Mouse (Mus musculus) E14TG2a.4 (cell line): ENCODE measurements at regions not wholly inside any gene's neighbourhood (a gene's known extent, or its start where the extent isn't known, plus 50 kb on each side); places are given as distances from the start of the nearest gene placed in this dataset.

Source experiments
- H3K27me3 ChIP-seq: 2 replicates; pipeline ENCODE4 v1.6.1; 2014; ENCODE audit warnings: low read length, control low read depth; ENCODE audit not compliant: insufficient read depth
- H3K36me3 ChIP-seq: 2 replicates; pipeline ENCODE4 v1.6.1; 2014; ENCODE audit warnings: low read length, control low read depth; ENCODE audit not compliant: insufficient read depth
- H3K4me1 ChIP-seq: replicated peaks from 2 replicates; pipeline ENCODE4 v1.6.1; 2014; ENCODE audit warnings: low read depth, low read length, control low read depth
- H3K4me3 ChIP-seq: replicated peaks from 2 replicates; pipeline ENCODE4 v1.5.1; 2014; ENCODE audit warnings: mild to moderate bottlenecking, low read length
- H3K9me3 ChIP-seq: 2 replicates; pipeline ENCODE4 v1.6.1; 2014; ENCODE audit warnings: low read length, control low read depth
- CTCF ChIP-seq: conservative IDR thresholded peaks from 2 replicates; pipeline ENCODE4 v1.5.1; 2014; ENCODE audit warnings: low read length
- NANOG ChIP-seq: IDR thresholded peaks from 2 replicates; pipeline ENCODE4 v1.6.1; 2014; ENCODE audit warnings: borderline replicate concordance, low read length, mixed read lengths
- POU5F1 ChIP-seq: IDR thresholded peaks from 2 replicates; pipeline ENCODE4 v1.6.1; 2014; ENCODE audit warnings: low read length, borderline replicate concordance

- H3K36me3 ChIP-seq = no peaks in the 10 kb centered on the region
- H3K4me3 ChIP-seq = no peak overlapping the region
- TF ChIP-seq NANOG = no peak
- TF ChIP-seq CTCF = no peak
- TF ChIP-seq POU5F1 = no peak
- H3K4me1 ChIP-seq = no peaks in the 10 kb centered on the region
- no peaks in the 10 kb centered on the region for H3K27me3 ChIP-seq
- H3K9me3 ChIP-seq = no peaks in the 10 kb centered on the region
Observed at GRCm38 (mm10) chr2:159519066-159519465, 724.5 kb downstream of the Dhx35 start.

GRCm38 (mm10) chr2:159523739-159524138 lies 729.1 kb downstream of the Dhx35 start:
- Histone ChIP-seq H3K27me3 (no peaks in the 10 kb centered on the region), H3K9me3 (no peaks in the 10 kb centered on the region), H3K36me3 (no peaks in the 10 kb centered on the region), H3K4me1 (no peaks in the 10 kb centered on the region), H3K4me3 (no peak overlapping the region)
- no peak for TF ChIP-seq POU5F1
- TF ChIP-seq CTCF = no peak
- TF ChIP-seq NANOG = no peak

GRCm38 (mm10) chr2:159534951-159535350 lies 740.3 kb downstream of the Dhx35 start:
- Histone ChIP-seq H3K36me3 (no peaks in the 10 kb centered on the region), H3K9me3 (no peaks in the 10 kb centered on the region), H3K4me1 (no peaks in the 10 kb centered on the region), H3K27me3 (no peaks in the 10 kb centered on the region), H3K4me3 (no peak overlapping the region)
- TF ChIP-seq NANOG = no peak

- H3K9me3 ChIP-seq = no peaks in the 10 kb centered on the region
- no peaks in the 10 kb centered on the region for H3K27me3 ChIP-seq
- H3K36me3 ChIP-seq = no peaks in the 10 kb centered on the region
- TF ChIP-seq CTCF (no peak), NANOG (no peak), POU5F1 (no peak)
- H3K4me3 ChIP-seq = no peak overlapping the region
- no peaks in the 10 kb centered on the region for H3K4me1 ChIP-seq
Observed at GRCm38 (mm10) chr2:159539261-159539660, 744.7 kb downstream of the Dhx35 start.

GRCm38 (mm10) chr2:159557567-159557966 lies 763.0 kb downstream of the Dhx35 start:
- Histone ChIP-seq H3K4me1 (no peaks in the 10 kb centered on the region), H3K27me3 (no peaks in the 10 kb centered on the region), H3K9me3 (no peaks in the 10 kb centered on the region), H3K36me3 (no peaks in the 10 kb centered on the region), H3K4me3 (no peak overlapping the region)
- TF ChIP-seq POU5F1 (no peak), NANOG (no peak), CTCF (no peak)

- no peaks in the 10 kb centered on the region for H3K36me3 ChIP-seq
- no peaks in the 10 kb centered on the region for H3K9me3 ChIP-seq
- no peaks in the 10 kb centered on the region for H3K4me1 ChIP-seq
- H3K4me3 ChIP-seq = no peak overlapping the region
- TF ChIP-seq POU5F1 (no peak), CTCF (no peak), NANOG (no peak)
- H3K27me3 ChIP-seq = no peaks in the 10 kb centered on the region
Observed at GRCm38 (mm10) chr2:159565255-159565654, 768.7 kb downstream of the Gm826 start.

- no peak for TF ChIP-seq CTCF
- TF ChIP-seq NANOG = no peak
- TF ChIP-seq POU5F1 = no peak
- Histone ChIP-seq H3K4me1 (no peaks in the 10 kb centered on the region), H3K4me3 (no peak overlapping the region), H3K36me3 (no peaks in the 10 kb centered on the region), H3K27me3 (no peaks in the 10 kb centered on the region), H3K9me3 (no peaks in the 10 kb centered on the region)
Observed at GRCm38 (mm10) chr2:159565921-159566320, 768.0 kb downstream of the Gm826 start.

- Histone ChIP-seq H3K27me3 (no peaks in the 10 kb centered on the region), H3K4me1 (no peaks in the 10 kb centered on the region), H3K9me3 (no peaks in the 10 kb centered on the region), H3K36me3 (no peaks in the 10 kb centered on the region), H3K4me3 (no peak overlapping the region)
- no peak for TF ChIP-seq NANOG
- TF ChIP-seq CTCF = no peak
- TF ChIP-seq POU5F1 = no peak
Observed at GRCm38 (mm10) chr2:159566461-159566860, 767.5 kb downstream of the Gm826 start.

- Histone ChIP-seq H3K36me3 (no peaks in the 10 kb centered on the region), H3K4me1 (no peaks in the 10 kb centered on the region), H3K4me3 (no peak overlapping the region), H3K27me3 (no peaks in the 10 kb centered on the region), H3K9me3 (no peaks in the 10 kb centered on the region)
- no peak for TF ChIP-seq NANOG
- TF ChIP-seq POU5F1 = no peak
- no peak for TF ChIP-seq CTCF
Observed at GRCm38 (mm10) chr2:159568391-159568790, 765.6 kb downstream of the Gm826 start.

- no peaks in the 10 kb centered on the region for H3K27me3 ChIP-seq
- H3K4me3 ChIP-seq = no peak overlapping the region
- no peaks in the 10 kb centered on the region for H3K4me1 ChIP-seq
- TF ChIP-seq CTCF (no peak), NANOG (no peak), POU5F1 (no peak)
- no peaks in the 10 kb centered on the region for H3K36me3 ChIP-seq
- no peaks in the 10 kb centered on the region for H3K9me3 ChIP-seq
Observed at GRCm38 (mm10) chr2:159571862-159572261, 762.1 kb downstream of the Gm826 start.
